Mouse (Mus musculus) cerebellum, adult 9-11 months (tissue): ENCODE data around the gene Dvl2.
"Not testable (repeated sequence)": the region's sequence is repeated elsewhere in the genome, so short reads cannot be mapped to it uniquely, and the experiment has no call there.

Experiments used
- DNase-seq: peaks from one replicate; pipeline ENCODE4 v3.0.0; 2022

Gene Dvl2

DNA sequence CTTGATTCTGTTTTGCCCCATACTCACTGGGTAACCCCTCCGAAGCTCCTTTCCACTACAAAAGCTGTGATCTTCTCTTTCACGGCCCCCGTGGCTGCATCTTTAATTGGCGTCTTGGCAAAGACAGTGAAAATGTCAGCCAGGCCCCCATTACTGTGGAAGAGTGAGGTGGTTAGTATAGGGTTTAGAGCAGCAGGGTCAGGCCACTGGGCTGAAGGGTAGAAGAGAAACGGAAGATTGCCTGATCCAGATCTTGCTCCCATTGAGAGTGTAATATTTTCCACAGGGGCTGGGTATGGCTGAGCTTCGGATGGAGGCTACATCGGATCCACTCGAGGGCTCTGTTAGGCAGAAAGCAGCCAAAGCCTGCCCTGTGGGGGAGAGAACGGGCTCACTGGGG lies 12.5 kb downstream of the Dvl2 start:
- no peak for DNase-seq

DNA sequence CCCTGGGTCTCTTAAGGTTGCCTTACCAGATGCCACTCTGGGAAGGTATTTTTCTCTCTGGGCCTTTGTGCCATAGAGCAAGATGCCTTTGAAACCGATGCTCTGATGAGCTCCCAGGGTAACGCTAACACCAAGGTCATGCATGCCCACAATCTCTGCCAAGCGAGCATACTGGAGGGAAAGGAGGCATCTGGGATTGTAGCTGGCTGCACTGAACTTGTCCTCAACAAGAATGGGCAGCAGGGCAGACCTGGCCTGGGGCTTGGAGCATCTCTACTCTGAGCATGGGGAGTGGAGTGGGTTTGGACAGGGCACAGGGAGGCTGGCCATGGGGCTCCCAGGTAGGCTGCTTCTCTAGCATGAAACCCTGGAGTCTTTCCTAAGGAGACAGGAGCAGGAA lies 13.0 kb downstream of the Dvl2 start:
- no peak for DNase-seq

DNA sequence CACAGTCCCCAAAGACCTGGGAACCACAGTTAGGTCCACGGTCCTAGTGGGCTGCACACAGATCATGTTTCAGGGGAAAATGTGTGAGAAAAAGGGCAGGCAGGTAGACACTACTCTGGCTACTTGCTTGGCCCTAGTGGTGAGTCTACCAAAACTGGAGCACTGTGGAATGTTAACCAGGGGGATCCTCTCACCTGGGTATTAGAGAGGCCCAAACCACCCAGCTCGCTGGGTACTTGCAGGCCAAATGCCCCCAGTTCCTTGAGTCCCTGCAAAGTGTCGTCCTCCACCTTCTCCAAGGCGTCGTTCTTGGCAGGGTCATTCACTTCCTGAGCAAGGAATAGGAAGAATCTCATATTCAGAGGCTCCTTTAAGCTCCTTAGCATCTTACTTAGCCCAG lies 13.7 kb downstream of the Dvl2 start:
- no peak for DNase-seq

DNA sequence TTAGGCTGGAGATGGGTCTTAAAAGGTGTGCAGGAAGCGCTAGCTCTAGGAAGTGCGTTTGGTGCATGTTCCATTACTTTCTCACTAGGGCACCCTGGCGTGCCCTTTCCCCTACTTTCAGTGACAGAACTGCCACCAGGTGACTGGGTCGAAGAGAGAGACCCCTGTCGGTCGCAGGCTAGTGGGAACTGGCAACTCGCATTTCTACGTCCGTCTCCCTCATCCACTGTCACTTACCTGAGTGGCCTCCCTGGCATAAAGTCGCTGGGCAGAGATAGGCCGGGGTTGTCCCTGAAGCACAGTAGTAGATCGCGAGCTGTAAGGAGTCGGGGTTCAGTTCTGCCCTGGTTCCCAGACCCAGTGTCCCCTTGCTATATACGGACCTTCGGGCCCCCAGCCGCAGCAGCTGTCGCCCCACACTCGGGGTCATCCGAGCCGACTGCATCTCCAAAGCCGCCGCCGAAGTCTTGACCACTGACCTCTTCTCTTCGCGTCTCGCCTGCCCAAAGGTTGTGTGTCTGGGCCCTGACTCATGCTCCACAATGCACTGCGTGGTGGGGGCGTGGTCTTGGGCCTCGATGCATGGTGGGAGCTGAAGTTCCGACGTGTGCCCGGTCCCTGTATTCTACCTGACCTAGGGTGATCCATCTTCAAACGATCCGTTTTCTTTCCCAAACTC lies 14.6 kb downstream of the Dvl2 start, which contains the start of gene Acadvl:
Gene Acadvl, minus strand, starts transcription at position 532 of the 679 bp plus-strand sequence.
- DNase-seq, result peak; percentile 92

DNA sequence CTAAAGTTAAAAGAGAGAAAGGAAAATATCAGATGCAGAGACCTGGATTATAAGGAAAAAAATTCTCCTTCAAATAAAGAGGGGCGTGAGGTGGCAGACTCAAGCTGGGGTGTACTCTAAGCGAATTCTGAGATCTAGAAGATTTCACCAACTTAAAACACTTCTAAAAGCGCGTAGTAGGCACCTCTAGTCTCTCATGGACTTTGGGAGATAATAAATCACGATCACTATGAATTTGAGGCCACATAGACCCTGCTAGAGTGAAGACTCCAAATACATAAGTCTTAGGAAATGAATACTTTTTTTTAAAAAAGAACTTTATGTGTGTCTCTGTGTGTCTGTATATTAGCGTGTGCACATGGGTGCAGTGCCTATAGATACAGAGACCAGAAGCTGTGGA lies 15.3 kb downstream of the Dvl2 start:
- no peak for DNase-seq

DNA sequence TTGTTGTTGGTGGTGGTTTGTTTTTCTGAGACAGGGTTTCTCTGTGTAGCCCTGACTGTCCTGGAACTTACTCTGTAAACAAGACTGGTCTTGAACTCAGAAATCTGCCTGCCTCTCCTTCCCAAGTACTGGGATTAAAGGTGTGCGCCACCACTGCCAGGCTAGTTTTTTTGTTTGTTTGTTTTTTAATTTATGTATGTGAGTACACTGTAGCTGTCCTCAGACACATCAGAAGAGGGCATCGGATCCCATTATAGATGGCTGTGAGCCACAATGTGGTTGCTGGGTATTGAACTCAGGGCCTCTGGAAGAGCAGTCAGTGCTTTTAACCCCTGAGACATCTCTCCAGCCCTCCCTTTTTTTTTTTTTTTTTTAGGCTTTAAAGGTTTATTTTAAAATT lies 15.8 kb downstream of the Dvl2 start:
- not testable (repeated sequence) for DNase-seq

DNA sequence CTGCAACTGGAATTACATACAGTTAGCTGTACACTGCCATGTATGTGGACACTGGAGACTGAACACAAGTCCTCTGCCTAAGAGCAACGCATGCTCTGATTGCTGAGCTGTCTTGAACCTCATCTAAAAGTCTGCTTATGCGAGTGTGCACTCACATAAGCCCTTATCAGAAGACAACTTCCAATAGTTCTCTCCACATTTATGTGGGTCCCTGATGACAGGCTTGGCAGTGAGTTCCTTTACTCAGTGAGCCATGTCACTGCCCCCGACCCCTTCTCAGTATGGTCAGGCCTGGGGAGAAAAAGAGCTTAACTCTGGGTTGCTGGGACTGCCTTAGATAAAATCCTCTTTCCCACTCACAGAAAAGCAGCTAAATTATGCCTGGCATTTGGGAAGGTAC lies 16.3 kb downstream of the Dvl2 start, which contains the start of gene Dlg4:
Gene Dlg4, plus strand, starts transcription at position 274 of the 400 bp plus-strand sequence.
- DNase-seq, result no peak

DNA sequence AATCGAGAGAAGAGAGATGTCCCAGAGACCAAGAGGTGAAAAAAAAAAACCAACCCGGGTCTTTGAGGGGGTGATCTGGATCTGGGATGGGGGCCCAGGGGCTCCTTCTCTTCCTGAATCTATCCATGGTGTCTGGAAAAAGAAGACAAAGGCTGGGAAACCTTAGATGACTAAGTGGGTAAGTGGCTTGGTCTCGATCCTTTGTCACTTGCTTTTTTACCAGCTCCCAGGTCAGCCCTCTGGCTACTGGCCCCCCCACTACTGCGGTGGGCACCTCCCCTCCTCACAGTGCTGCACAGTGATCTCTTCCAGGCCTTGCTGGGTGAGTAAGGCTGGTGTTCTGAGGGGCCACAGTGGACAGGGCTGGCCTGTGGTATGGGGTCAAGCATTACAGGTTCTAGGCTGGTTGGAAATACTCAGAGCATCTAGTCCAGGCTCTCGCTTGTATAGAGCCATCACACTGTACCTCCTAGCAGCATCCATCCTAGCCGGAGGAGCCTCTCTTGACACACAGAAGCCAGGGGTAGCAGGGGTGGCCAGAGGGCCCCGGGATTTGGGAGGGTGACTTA lies 16.9 kb downstream of the Dvl2 start:
- DNase-seq, result no peak

DNA sequence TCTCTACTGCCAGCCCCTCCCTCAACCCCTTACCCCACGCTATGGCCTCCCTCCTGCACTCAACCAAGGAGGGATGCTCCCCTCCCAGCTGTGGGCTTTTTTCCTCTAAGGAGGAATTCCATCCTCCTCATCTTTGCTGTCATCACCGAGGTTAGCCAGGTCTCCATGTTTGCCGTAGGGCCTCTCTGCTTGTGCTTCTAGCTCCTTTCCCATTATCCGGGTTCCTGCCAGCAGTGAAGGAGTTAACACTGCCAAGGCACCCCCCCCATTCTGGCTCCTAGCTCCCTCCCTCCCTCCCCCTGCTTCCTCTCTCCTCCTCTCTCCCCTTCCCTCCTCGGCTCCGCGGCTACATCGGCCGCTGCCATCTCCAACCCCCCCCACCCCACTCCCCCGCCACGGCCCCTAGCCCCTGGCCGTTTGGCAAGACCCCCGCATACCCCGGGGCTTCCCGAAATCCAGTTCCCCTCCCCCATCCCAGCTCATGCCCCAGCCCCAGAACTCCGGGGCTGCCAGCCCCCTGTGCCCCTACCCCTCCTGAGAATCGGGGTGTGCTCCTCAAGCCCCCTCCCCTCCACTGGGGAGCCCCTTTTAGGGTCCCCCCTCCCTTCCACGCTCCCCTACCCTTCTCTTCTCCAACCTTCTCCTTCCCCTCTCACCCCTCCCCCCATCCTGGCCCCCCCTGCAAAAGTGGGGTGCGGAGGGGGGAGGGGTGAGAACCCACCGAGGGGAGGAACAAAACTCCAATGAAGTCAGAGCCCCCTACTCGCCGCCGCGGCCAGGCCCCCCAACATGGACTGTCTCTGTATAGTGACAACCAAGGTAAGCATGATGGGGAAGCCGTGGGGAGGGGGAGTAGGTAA lies 18.0 kb downstream of the Dvl2 start:
- DNase-seq, result peak; percentile 81

DNA sequence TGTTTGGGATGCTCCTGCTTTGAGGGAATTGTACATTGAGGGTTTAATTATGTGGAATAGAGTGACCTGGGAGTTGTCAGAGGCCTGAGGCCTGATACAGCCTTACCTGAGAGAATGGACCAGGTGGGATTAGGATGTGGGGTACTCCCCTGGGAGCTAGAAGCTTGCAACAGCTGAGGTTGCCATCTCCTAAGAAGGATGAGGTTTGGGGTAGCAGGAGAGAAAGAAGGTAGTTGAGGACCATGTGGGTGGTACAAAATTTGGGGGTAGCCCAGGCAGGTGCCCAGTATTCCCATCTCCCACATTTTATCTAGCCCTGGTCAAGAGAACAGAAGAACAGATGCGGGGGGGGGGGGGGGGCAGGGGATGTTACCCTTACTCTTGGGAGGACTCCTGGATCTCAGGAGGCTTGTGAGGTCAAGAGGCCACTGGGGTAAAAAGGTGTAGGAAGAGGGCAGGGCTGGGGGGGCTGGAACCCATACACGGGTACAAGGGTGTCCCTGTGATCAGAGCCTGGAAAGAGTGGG lies 19.2 kb downstream of the Dvl2 start:
- DNase-seq, result peak; percentile 74

DNA sequence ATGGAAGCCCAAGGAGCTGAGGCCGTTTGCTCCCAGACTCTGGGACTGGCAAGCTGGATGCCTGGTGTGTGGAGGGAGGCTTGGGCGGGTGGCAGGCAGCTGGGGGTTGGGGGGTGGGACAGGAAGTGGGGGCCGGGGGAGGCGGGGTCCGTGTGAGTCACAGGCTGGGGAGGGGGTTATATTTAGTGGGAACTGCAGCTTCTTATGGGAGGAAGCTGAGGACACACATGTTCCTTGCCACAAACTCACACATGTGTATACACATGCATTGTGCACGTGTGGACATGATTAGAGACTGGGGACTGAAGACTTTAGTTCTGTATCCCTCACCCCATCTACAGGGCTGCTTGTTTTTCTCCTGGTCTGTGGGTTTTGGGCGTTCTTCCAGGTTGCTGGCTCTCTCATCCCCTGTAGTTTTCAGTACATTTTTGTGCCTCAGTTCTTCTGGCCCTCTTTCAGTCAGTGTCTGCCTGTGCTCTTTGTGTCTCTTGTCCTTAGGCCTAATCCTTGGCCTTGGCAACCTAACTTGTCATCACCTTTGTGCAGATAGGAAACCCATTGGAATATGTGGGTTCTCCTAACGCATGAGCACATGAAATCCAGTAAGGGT lies 19.7 kb downstream of the Dvl2 start:
- peak; percentile 78 for DNase-seq

DNA sequence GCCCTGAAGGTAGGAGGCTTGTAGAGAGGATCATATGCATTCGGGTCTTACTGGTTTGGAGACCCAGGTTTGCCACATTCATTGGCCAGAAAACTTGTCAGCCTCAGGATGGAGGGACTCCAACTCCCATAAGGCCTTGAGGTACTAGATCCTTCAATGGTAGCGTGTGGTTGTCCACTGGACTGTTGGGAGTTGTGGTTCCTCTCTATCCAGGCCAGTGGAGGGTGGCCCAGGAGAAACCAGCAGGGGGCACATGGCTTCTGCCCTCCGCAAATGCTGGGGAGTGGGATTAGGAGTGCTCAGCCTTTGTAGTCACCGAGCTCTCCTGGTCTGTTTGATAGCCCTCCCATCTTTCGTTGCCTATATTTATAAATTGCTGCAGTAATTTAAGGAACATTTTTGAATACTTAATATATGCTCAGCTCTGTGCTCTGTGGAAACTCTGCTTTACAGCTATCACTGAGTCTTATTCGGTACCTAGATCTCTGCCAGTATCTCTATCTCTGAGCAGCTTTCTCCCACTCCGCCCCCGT lies 20.4 kb downstream of the Dvl2 start:
- DNase-seq, result peak; percentile 89

DNA sequence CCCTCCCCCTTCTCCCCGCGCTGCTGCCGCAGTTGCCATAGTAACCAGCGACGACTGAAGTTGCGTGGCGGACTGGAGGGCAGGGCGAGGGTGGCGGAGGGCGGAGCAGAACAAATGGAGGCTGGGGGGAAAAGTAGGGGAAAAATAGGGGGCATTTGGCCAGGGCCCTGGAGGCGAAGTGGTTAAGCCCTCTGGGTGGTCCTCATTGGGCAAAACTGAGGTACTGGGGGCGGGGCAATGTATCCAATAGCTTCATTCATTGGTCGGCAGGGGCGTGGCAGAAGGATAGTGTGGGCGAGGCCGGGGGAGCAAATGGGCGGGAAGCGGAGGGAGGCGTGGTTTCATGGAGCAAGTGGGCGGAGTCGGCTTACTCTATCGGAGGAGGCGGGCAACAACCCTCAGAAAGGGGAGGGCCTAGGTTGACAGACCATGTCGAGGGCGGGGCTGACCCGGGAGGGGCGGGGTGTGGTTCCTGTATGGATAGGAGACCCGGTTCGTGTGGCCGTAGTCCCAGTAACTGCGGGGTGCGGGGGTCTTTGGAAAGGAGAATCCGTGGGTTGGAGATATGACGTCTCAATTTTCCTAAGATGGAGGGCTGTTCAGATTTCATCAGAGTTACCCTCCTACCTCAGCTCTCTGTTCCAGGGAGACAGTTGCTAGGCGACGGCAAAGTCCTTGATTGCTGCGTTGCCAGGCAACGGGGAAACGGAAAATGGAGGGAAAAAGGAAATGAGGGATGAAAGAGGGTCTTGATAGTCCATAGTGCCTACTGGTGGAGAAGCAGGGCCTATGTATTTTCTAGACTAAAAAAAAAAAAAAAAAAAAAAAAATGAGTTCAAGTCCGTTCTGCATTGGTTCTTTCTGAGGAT lies 21.1 kb downstream of the Dvl2 start:
- DNase-seq, result peak; percentile 98

DNA sequence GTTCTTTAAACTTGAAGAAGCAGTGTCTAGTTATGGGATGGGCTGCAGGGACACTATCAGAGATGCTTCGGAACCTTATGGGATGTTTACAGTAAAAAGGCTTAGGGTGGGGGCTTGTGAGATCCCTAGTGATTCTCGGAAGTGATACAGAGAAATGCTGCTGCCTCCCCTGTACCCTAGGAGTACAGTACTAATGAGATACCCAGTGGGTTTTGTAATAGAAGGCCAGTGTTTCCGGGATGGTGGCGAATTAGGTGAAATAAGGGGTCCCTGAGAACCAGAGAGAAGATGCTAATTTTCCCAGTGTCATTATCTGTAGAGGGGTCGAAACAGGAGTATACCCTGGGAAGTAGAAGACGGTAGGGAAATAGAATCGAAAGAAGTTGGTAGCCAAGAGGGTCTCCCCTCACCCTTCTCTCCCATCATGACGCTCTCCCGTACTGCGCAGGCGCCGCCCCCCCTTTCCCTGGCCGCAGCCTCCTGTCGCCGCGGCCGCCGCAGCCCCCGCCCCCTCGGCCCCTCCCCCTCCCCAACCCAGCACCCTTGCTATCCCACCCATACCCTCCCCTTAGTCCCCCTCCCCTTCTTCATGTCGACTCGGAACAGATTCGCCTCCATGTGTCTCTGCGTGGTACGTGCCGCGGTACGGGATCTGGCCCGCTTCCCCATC lies 23.2 kb downstream of the Dvl2 start:
- DNase-seq, result peak; percentile 47

DNA sequence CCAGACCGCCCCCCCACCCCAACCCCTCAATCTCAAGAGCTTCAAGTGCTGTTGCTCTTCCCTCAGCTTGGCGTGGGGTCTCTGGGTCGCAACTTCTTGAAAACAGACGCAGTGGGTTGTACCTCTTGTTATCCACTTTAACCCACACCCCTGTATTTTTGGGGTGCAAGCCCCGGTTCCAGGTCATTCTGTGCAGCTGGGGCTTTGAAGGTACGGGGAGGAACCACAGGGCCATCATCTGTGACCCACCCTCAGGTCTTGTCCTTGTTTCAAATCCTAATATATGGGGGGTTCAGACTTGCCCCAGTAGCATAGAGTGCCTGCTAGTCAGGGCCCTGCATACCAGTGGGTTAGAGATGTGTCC lies 23.7 kb downstream of the Dvl2 start:
- DNase-seq, result peak; percentile 55

DNA sequence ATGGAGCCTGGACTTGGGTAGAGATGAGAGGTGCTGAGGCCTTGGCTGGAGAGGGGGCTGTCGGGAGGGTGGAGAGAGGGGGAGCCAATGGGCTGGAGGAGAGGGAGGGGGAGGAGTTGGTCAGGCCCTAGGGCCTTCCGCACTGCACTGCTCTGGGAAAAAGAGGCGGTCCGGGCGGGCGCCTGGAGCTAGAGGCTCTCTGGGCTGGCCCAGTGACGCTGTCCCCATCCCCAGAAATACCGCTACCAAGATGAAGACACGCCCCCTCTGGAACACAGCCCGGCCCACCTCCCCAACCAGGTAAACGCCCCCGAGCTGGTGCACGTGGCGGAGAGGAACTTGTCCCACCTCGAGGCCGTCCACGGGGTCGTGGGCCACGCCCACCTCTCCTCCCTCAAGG lies 26.3 kb downstream of the Dvl2 start:
- peak; percentile 82 for DNase-seq

DNA sequence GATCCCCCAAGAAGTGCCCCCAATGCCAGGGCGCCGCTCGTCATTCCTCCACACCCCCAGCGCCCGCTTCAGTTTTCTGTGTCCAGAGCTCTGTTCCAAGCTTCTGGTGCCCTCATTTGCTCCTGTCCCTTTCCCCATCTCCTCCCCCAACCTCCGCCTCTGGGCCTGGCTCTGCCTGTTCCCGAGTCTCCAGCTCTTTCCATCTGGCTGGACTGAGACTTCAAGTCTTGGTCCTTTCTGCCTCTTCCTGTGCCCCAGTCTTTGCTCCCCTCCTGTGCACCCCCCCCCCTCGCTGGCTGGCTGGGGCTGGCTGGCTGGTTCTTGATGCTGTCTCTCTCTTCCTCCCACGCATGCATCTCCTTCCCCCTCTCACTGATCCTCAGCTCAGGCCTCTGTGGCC lies 27.0 kb downstream of the Dvl2 start:
- peak; percentile 84 for DNase-seq

DNA sequence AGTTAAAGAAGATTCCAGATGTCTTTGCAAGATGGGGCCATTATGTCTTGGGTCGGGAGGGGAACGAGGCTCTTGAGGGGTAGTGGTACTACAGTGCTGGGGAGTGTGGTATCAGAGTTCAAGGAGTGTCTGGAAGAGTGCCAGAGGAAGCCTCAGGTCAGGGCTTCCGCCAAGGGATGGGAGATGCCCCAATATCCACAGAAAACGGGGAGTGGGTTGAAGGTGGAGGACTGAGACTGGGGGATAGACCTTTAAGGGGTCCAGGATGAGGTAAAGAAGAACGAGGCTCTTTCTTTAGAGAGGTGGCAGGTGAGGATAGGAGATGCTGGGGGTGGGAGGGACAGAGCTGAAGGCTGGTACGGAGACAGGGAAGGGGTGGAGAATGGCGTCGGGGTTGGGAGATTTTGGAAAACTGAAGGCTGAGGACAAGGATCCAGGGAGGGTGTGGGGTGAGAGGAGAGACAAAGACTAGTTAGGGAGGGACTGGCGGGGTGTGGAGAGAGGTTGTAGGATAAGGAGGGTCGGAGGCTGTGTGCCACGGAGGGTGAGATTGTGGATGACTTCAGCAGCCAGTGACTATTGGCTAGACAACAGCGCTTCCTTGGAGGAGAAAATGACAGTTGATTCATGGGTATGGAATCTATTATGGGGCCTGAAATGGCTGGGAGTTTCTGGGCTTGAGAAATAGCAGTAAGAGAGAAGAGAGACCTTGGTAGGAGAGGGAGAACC lies 28.2 kb downstream of the Dvl2 start:
- peak; percentile 63 for DNase-seq

DNA sequence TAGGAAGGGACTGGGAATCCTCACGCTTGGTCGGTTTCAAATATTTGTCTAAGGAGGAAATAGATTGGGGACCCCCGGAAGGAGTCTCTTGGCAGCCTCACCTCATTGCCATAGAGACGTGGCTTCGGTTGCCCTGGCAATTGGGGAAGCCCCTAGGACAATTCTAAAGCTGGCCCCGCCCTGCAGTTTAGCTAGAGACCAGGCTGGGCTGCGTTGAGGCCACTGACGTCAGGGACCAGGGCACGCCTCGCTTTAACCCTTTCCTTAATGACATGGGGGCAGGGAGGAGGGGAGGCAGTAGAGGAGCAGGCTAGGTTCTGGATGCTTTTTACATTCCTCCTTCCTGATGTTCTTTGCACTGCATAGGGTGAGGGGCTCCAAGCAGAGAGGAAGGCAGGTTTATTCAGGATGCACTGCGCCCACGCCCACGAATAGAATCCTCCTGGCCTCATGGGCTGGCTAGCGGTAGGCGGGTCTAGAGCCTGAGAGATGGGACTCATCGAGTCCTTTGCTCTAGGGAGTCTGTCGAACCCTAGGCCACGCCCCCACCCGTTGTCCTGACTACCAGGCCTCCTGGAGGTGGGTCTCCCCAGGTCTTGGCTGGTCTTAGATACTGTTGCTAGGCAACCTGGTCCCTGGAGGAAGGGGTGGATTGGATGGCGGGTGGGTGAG lies 28.9 kb downstream of the Dvl2 start:
- peak; percentile 83 for DNase-seq
